Mouse (Mus musculus): ENCODE results near the gene Hoxb3. TPM values are rescaled to one million over a fixed set of nuclear protein-coding genes. Genes with fewer than 3 reads are reported as not detected.

Gene Hoxb3
- polyA plus RNA-seq, 1 experiment from 2014 or later, result not detected

- Histone ChIP-seq H3K4me2 (peak overlapping the region; percentile 28; the same call in 1 of the 2 replicates), H3K4me3 (peak overlapping the region; percentile 13; the same call in 1 of the 2 replicates), H3K9ac (no peak overlapping the region), H3K36me3 (no peaks in the 10 kb centered on the region), H3K4me1 (peaks cover 8% of the 10 kb centered on the region; the same call in 1 of the 2 replicates), H3K9me3 (no peaks in the 10 kb centered on the region), H3K27me3 (peaks cover 100% of the 10 kb centered on the region), H3K27ac (no peak overlapping the region)
- under 1% methylated on average over 66 of the region's 66 CpGs for WGBS
- no peak for ATAC-seq (ENCODE audit: insufficient number of reproducible peaks, insufficient read depth, low FRiP score, low TSS enrichment, low read depth)
Observed at GRCm38 (mm10) chr11:96298895-96299667, 24.0 kb upstream of the Hoxb3 start.

GRCm38 (mm10) chr11:96299781-96300180 lies 23.3 kb upstream of the Hoxb3 start:
- H3K4me2 ChIP-seq, result no peak overlapping the region
- H3K4me3 ChIP-seq, result no peak overlapping the region
- ATAC-seq (ENCODE audit: insufficient number of reproducible peaks, insufficient read depth, low FRiP score, low TSS enrichment, low read depth), result no peak
- no peak overlapping the region for H3K9ac ChIP-seq
- 2% methylated on average over 9 of the region's 9 CpGs for WGBS
- H3K9me3 ChIP-seq, result no peaks in the 10 kb centered on the region
- no peak overlapping the region for H3K27ac ChIP-seq
- no peaks in the 10 kb centered on the region for H3K36me3 ChIP-seq
- peaks cover 8% of the 10 kb centered on the region; the same call in 1 of the 2 replicates for H3K4me1 ChIP-seq
- H3K27me3 ChIP-seq, result peaks cover 100% of the 10 kb centered on the region

- no peaks in the 10 kb centered on the region for H3K9me3 ChIP-seq
- H3K27ac ChIP-seq, result no peak overlapping the region
- H3K4me3 ChIP-seq, result no peak overlapping the region
- no peak overlapping the region for H3K9ac ChIP-seq
- 1% methylated on average over 35 of the region's 35 CpGs for WGBS
- peaks cover 100% of the 10 kb centered on the region for H3K27me3 ChIP-seq
- H3K4me1 ChIP-seq, result peaks cover 8% of the 10 kb centered on the region; the same call in 1 of the 2 replicates
- ATAC-seq (ENCODE audit: insufficient number of reproducible peaks, insufficient read depth, low FRiP score, low TSS enrichment, low read depth), result no peak
- H3K4me2 ChIP-seq, result no peak overlapping the region
- H3K36me3 ChIP-seq, result no peaks in the 10 kb centered on the region
Observed at GRCm38 (mm10) chr11:96300354-96301063, 22.6 kb upstream of the Hoxb3 start.

- Histone ChIP-seq H3K27me3 (peaks cover 100% of the 10 kb centered on the region), H3K9me3 (no peaks in the 10 kb centered on the region), H3K4me2 (no peak overlapping the region), H3K36me3 (no peaks in the 10 kb centered on the region), H3K4me1 (peaks cover 8% of the 10 kb centered on the region; the same call in 1 of the 2 replicates), H3K27ac (no peak overlapping the region), H3K9ac (no peak overlapping the region), H3K4me3 (no peak overlapping the region)
- ATAC-seq (ENCODE audit: insufficient number of reproducible peaks, insufficient read depth, low FRiP score, low TSS enrichment, low read depth), result no peak
- WGBS, result 3% methylated on average over 10 of the region's 10 CpGs
Observed at GRCm38 (mm10) chr11:96301064-96301431, 22.1 kb upstream of the Hoxb3 start.

GRCm38 (mm10) chr11:96301837-96302236 lies 21.3 kb upstream of the Hoxb3 start:
- no peaks in the 10 kb centered on the region for H3K9me3 ChIP-seq
- no peak for ATAC-seq (ENCODE audit: insufficient number of reproducible peaks, insufficient read depth, low FRiP score, low TSS enrichment, low read depth)
- 1% methylated on average over 15 of the region's 15 CpGs for WGBS
- no peak overlapping the region for H3K9ac ChIP-seq
- no peak overlapping the region for H3K4me2 ChIP-seq
- H3K36me3 ChIP-seq, result no peaks in the 10 kb centered on the region
- no peak overlapping the region for H3K4me3 ChIP-seq
- H3K27ac ChIP-seq, result no peak overlapping the region
- H3K4me1 ChIP-seq, result peaks cover 8% of the 10 kb centered on the region; the same call in 1 of the 2 replicates
- H3K27me3 ChIP-seq, result peaks cover 100% of the 10 kb centered on the region

- no peak for ATAC-seq (ENCODE audit: insufficient number of reproducible peaks, insufficient read depth, low FRiP score, low TSS enrichment, low read depth)
- H3K27me3 ChIP-seq, result peaks cover 100% of the 10 kb centered on the region
- no peaks in the 10 kb centered on the region for H3K9me3 ChIP-seq
- H3K9ac ChIP-seq, result no peak overlapping the region
- H3K4me2 ChIP-seq, result no peak overlapping the region
- H3K4me3 ChIP-seq, result no peak overlapping the region
- 6% methylated on average over 23 of the region's 23 CpGs for WGBS
- peaks cover 8% of the 10 kb centered on the region; the same call in 1 of the 2 replicates for H3K4me1 ChIP-seq
- H3K27ac ChIP-seq, result no peak overlapping the region
- H3K36me3 ChIP-seq, result no peaks in the 10 kb centered on the region
Observed at GRCm38 (mm10) chr11:96302381-96303150, 20.6 kb upstream of the Hoxb3 start.

GRCm38 (mm10) chr11:96303151-96304099 lies 19.7 kb upstream of the Hoxb3 start, which contains the start of gene Hoxb5:
TSS of gene Hoxb5 (plus strand) at chr11:96303336.
- Histone ChIP-seq H3K36me3 (no peaks in the 10 kb centered on the region), H3K4me3 (no peak within 1 kb of the TSS), H3K9me3 (no peaks in the 10 kb centered on the region), H3K27me3 (peaks cover 100% of the 10 kb centered on the region), H3K9ac (no peak within 1 kb of the TSS), H3K4me2 (no peak within 1 kb of the TSS), H3K4me1 (peaks cover 8% of the 10 kb centered on the region; the same call in 1 of the 2 replicates), H3K27ac (no peak within 1 kb of the TSS)
- no peak for ATAC-seq (ENCODE audit: insufficient number of reproducible peaks, insufficient read depth, low FRiP score, low TSS enrichment, low read depth)
- WGBS, result 1% methylated on average over 69 of the region's 69 CpGs

GRCm38 (mm10) chr11:96304381-96305195 lies 18.5 kb upstream of the Hoxb3 start:
- no peak overlapping the region for H3K4me3 ChIP-seq

GRCm38 (mm10) chr11:96305505-96306182 lies 17.5 kb upstream of the Hoxb3 start:
- ATAC-seq (ENCODE audit: insufficient number of reproducible peaks, insufficient read depth, low FRiP score, low TSS enrichment, low read depth), result no peak
- no peaks in the 10 kb centered on the region for H3K9me3 ChIP-seq
- H3K36me3 ChIP-seq, result no peaks in the 10 kb centered on the region
- no peak overlapping the region for H3K27ac ChIP-seq
- H3K9ac ChIP-seq, result no peak overlapping the region
- H3K4me1 ChIP-seq, result 0 out of 2 replicates have a peak, but pooled peaks cover 3% of the 10 kb centered on the region
- no peak overlapping the region for H3K4me3 ChIP-seq
- no peak overlapping the region for H3K4me2 ChIP-seq
- WGBS, result 20% methylated on average over 6 of the region's 6 CpGs
- peaks cover 100% of the 10 kb centered on the region for H3K27me3 ChIP-seq

More at GRCm38 (mm10) chr11:96304381-96305195, 18.5 kb upstream of the Hoxb3 start:
- H3K36me3 ChIP-seq, result no peaks in the 10 kb centered on the region
- no peak overlapping the region for H3K27ac ChIP-seq
- peaks cover 100% of the 10 kb centered on the region for H3K27me3 ChIP-seq
- WGBS, result under 1% methylated on average over 38 of the region's 38 CpGs
- H3K4me1 ChIP-seq, result 0 out of 2 replicates have a peak, but pooled peaks cover 3% of the 10 kb centered on the region
- ATAC-seq (ENCODE audit: insufficient number of reproducible peaks, insufficient read depth, low FRiP score, low TSS enrichment, low read depth), result no peak
- no peaks in the 10 kb centered on the region for H3K9me3 ChIP-seq
- no peak overlapping the region for H3K4me2 ChIP-seq
- H3K9ac ChIP-seq, result no peak overlapping the region
